Mouse (Mus musculus) heart, embryonic 10.5 days (tissue): ENCODE data around the gene Trpm3. TPM values are rescaled to one million over a fixed set of nuclear protein-coding genes. Genes with fewer than 3 reads are reported as not detected.

Experiments
- DNase-seq: peaks from one replicate; pipeline ENCODE4 v3.0.0-alpha.2; 2017; ENCODE audit warnings: low spot score
- H3K27ac ChIP-seq: fragments of 300-500 bp; sonication (generic); 2 replicates; pipeline ENCODE4 v1.5.1; 2016; ENCODE audit warnings: mild to moderate bottlenecking
- H3K27me3 ChIP-seq: fragments of 300-500 bp; sonication (generic); 2 replicates; pipeline ENCODE4 v1.6.1; 2016; ENCODE audit warnings: mild to moderate bottlenecking; ENCODE audit not compliant: poor library complexity, insufficient read depth, severe bottlenecking
- H3K36me3 ChIP-seq: fragments of 300-500 bp; sonication (generic); 2 replicates; pipeline ENCODE4 v1.6.1; 2016; ENCODE audit warnings: mild to moderate bottlenecking, moderate library complexity
- H3K4me1 ChIP-seq: fragments of 300-500 bp; sonication (generic); 2 replicates; pipeline ENCODE4 v1.6.1; 2016; ENCODE audit warnings: mild to moderate bottlenecking
- H3K4me3 ChIP-seq: fragments of 300-500 bp; sonication (generic); 2 replicates; pipeline ENCODE4 v1.5.1; 2016; ENCODE audit warnings: mild to moderate bottlenecking, moderate library complexity
- H3K9me3 ChIP-seq: fragments of 300-500 bp; sonication (generic); 2 replicates; pipeline ENCODE4 v1.6.1; 2016; ENCODE audit warnings: mild to moderate bottlenecking, moderate library complexity
- WGBS: fragments of 180-500 bp; shearing (Covaris S2); methylation state at CpG from one replicate; pipeline ENCODE4 v1.1.7; 2016; 5-methylcytosine and 5-hydroxymethylcytosine counted together
- polyA plus RNA-seq: library from polyadenylated mRNA; unstranded; fragments of >200 nt; fragmentation: Nextera tagmentation; extraction: Ambion mirVana; gene quantifications from 2 replicates; pipeline ENCODE4 v1.2.1, GENCODE M21; 2016

The Trpm3 gene
- polyA plus RNA-seq, 1 experiment from 2014 or later, result 1.7 TPM

DNA sequence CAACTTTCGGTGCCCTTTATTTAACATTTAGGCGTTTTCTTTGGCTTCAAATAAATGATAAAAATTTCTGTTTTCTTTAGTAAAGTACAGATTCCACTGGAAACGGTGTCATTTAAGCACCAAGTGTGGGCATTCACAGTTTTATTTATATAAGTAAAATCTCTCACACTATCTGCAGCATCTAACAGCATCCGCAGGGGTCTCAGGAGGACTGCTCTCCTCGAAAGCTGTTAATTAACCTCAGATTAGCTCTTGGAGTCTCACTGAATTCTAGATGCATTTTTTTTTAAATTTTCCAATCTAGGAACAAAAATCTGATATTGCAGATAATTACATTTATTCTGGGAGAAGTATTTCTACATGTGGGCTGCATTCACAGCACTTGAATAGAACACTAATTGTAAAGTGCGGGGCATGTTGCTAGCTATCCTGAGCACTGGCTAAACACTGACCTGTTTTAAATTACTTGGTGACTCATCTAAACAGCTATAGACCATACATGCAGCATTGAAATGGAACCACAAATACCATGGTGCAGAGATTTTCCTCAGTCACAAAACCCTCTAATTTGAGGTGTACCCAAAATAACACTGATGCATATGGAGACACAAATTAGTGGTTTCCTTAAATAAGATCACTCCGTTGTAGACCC lies 641.5 kb downstream of the Trpm3 start:
- DNase-seq, result no peak
- H3K27ac ChIP-seq, result no peak overlapping the region
- H3K9me3 ChIP-seq, result no peaks in the 10 kb centered on the region
- H3K4me1 ChIP-seq, result no peaks in the 10 kb centered on the region
- no peaks in the 10 kb centered on the region for H3K27me3 ChIP-seq
- no peak overlapping the region for H3K4me3 ChIP-seq
- no peaks in the 10 kb centered on the region for H3K36me3 ChIP-seq
- WGBS, result 72% methylated on average over 7 of the region's 7 CpGs

DNA sequence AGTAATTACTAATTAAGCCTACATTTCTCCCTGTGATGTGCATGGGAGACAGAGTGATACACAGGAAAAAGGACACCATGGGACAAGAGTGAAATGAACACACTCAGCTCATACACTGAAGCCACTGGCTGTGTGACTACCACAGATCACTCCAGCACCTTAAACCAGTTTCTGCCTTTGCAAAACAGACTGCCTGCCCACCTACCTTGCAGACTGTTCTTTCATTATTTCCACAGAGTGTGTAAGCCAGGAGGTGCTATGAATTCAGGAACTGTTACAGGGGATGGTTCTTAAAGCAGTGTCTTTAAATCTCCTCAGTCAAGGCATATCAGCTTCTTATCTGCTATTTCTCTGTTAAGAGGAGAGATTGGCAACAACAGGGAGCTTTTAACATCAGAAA lies 642.7 kb downstream of the Trpm3 start:
- no peak for DNase-seq
- H3K4me3 ChIP-seq, result no peak overlapping the region
- no peaks in the 10 kb centered on the region for H3K27me3 ChIP-seq

DNA sequence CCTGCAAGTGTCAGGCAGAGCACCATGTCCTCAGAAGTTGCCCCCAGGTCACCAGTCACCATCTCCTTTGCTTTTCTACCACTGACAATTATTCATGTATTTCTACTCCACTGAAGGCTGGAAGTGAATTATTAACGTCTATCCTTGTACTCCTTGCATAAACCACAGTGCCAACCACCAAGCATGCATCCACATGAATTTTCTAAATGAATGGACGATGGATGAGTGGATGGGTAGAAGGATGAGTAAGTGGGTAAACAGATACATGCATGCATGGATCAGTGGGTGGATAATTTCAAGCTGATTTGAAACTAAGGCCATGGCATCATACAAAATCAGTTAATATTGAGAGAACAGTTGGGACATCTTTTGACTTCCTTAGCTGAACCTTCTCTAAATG lies 644.9 kb downstream of the Trpm3 start:
- Histone ChIP-seq H3K36me3 (no peaks in the 10 kb centered on the region), H3K4me1 (no peaks in the 10 kb centered on the region), H3K27me3 (no peaks in the 10 kb centered on the region), H3K27ac (no peak overlapping the region), H3K4me3 (no peak overlapping the region), H3K9me3 (no peaks in the 10 kb centered on the region)
- WGBS, result 67% methylated on average over 2 of the region's 2 CpGs
- no peak for DNase-seq

More for the DNA sequence above, 642.7 kb downstream of the Trpm3 start:
- no peaks in the 10 kb centered on the region for H3K4me1 ChIP-seq
- no peaks in the 10 kb centered on the region for H3K36me3 ChIP-seq
- no peak overlapping the region for H3K27ac ChIP-seq
- no peaks in the 10 kb centered on the region for H3K9me3 ChIP-seq

DNA sequence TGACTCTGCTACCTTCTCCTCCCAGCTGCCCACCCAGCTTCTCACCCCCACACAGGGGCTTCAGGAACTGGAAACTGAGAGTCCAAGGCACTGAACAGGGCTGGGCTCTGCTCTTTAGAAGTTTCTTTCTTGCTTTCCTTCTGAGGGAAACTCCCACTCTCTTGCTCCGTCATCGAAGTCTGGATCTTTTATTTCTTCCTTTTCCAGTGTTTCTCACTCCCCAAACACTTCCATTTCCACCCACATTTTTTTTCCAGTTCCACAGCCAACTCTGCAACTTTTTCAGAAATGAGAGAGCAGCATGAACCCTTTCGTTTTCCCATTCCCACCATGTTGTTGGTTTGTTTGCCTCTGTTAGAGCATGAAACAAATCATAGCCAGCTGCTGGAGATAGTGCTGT lies 650.9 kb downstream of the Trpm3 start:
- Histone ChIP-seq H3K9me3 (no peaks in the 10 kb centered on the region), H3K4me1 (no peaks in the 10 kb centered on the region), H3K27ac (no peak overlapping the region), H3K36me3 (no peaks in the 10 kb centered on the region), H3K27me3 (no peaks in the 10 kb centered on the region), H3K4me3 (no peak overlapping the region)
- DNase-seq, result no peak
- 75% methylated on average over 3 of the region's 3 CpGs for WGBS

DNA sequence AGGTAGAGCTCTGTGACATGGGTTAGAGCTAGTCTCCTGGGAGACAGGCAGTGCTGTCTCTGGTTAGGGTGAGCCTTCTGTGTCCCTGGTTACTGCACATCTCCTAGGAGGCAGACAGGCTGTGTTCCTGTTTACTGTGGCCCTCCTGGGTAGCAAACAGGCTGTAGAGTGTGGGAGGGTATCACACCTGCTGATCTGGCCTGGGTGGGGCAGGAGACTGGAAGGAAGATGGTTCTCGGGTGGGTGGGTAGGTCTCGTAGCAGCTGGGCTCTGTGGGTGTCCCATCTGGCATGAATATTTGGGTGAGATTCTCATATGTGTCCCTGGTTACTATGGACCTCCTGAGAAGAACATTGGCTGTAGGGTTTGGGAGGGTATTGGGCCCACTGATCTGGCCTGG lies 658.1 kb downstream of the Trpm3 start:
- DNase-seq, result no peak
- no peak overlapping the region for H3K4me3 ChIP-seq
- H3K27ac ChIP-seq, result no peak overlapping the region
- WGBS, result 74% methylated on average over 2 of the region's 2 CpGs
- H3K27me3 ChIP-seq, result no peaks in the 10 kb centered on the region
- H3K9me3 ChIP-seq, result no peaks in the 10 kb centered on the region
- no peaks in the 10 kb centered on the region for H3K4me1 ChIP-seq
- H3K36me3 ChIP-seq, result no peaks in the 10 kb centered on the region

DNA sequence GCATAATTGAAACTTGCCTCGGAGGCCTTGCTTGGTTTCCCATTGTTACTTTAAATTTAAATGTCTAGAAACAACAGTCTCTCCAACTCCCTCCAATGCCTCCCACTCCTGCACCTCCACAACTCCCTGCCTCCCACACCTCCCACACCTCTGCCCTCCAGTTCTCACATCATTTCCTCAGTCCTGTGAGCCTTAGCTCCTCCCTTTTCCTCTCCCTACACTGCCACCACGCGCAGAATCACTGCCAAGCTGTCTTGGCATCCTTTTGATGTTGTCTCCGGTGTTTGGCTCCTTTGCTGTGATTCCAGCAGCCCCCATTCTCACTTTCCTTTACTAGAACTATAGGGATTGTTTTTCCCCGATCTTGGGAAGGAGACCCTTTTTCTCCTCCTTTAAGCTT lies 661.6 kb downstream of the Trpm3 start:
- Histone ChIP-seq H3K27me3 (no peaks in the 10 kb centered on the region), H3K9me3 (no peaks in the 10 kb centered on the region), H3K27ac (no peak overlapping the region), H3K4me1 (no peaks in the 10 kb centered on the region), H3K4me3 (no peak overlapping the region), H3K36me3 (no peaks in the 10 kb centered on the region)
- no peak for DNase-seq
- WGBS, result 32% methylated on average over 5 of the region's 5 CpGs

DNA sequence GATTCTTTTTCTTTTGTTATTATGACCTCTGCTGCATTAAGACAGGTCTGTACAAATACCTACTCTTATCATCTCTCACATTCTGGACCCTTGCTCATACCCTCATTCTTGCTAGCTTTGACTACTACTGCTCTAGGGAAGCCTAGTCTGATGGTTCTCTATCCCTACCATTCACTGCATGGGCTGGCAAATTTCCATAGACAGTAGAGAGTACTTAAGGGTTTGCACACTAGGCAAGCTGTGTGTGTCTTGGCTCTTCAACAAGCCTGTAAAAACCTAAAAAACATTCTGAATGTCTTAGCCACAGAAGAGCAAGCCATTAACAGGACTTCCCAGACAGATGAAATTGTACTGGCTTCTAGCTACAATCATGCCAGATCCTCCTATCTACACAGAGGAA lies 664.5 kb downstream of the Trpm3 start:
- no peaks in the 10 kb centered on the region for H3K36me3 ChIP-seq
- no peaks in the 10 kb centered on the region for H3K4me1 ChIP-seq
- no peak overlapping the region for H3K27ac ChIP-seq
- H3K4me3 ChIP-seq, result no peak overlapping the region
- H3K27me3 ChIP-seq, result no peaks in the 10 kb centered on the region
- no peaks in the 10 kb centered on the region for H3K9me3 ChIP-seq
- no peak for DNase-seq

DNA sequence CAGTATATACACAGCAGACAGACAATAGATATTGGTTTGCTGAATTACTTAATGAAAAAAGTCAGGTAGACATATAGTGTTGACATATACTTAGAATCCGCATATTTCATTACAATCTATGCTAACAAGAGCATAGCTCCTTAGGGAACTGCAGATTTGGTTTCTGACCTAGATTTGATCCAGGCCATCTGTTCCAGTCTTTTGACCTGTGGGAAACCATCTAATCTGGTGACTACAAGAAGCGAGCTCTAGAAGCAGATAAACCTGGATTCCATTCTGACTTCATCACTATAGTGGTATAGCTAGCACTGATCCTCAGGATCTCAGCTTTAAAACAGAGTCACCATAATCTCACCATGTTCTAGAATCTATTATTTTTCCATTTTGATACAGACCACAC lies 665.5 kb downstream of the Trpm3 start:
- no peak for DNase-seq
- Histone ChIP-seq H3K36me3 (no peaks in the 10 kb centered on the region), H3K27ac (no peak overlapping the region), H3K9me3 (no peaks in the 10 kb centered on the region), H3K4me1 (no peaks in the 10 kb centered on the region), H3K27me3 (no peaks in the 10 kb centered on the region), H3K4me3 (no peak overlapping the region)
- WGBS, result 51% methylated on average over 2 of the region's 2 CpGs

DNA sequence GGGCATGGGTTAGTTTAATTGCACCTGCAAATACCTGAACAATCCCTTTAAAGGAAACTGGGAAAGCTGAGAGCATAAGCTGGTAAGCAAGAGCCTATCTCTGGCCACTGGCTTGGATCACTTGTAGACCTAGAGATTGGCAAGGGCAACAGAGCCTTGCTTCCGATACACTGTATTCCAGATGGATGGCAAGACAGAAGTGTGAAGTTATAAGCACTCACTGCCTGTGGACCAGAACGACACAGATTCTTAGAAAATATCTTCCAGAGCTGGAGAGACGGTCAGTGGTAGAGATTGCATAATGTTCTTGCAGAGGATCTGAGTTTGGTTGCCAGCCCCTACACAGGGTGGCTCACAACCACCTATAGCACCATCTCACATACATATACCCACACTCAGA lies 671.4 kb downstream of the Trpm3 start:
- H3K9me3 ChIP-seq, result no peaks in the 10 kb centered on the region
- no peak overlapping the region for H3K4me3 ChIP-seq
- no peak overlapping the region for H3K27ac ChIP-seq
- WGBS, result 73% methylated on average over 3 of the region's 3 CpGs
- no peaks in the 10 kb centered on the region for H3K36me3 ChIP-seq
- H3K27me3 ChIP-seq, result no peaks in the 10 kb centered on the region
- DNase-seq, result no peak
- no peaks in the 10 kb centered on the region for H3K4me1 ChIP-seq

DNA sequence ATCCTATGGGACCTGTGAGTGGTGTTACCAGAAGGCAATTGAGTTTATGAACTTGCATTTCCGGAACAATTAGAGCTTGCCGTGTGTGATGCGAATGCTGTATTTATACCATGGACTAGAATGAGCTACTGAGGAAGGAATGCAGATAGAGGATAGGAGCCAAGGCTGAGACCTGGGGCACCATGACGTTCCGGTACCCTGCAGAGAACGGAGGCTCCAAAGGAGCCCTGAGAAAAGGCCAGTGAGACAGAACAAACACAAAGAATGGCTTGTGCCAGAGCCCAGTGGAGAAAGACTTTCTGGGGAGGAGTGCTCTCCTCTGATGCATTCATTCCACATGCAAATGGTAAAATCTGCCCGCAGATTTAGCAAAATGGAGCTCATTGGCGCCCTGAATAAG lies 682.9 kb downstream of the Trpm3 start:
- no peak overlapping the region for H3K27ac ChIP-seq
- H3K4me1 ChIP-seq, result no peaks in the 10 kb centered on the region; the same call in 1 of the 2 replicates
- H3K4me3 ChIP-seq, result no peak overlapping the region
- 79% methylated on average over 8 of the region's 8 CpGs for WGBS
- no peaks in the 10 kb centered on the region for H3K27me3 ChIP-seq
- no peak for DNase-seq
- no peaks in the 10 kb centered on the region for H3K9me3 ChIP-seq
- H3K36me3 ChIP-seq, result no peaks in the 10 kb centered on the region

DNA sequence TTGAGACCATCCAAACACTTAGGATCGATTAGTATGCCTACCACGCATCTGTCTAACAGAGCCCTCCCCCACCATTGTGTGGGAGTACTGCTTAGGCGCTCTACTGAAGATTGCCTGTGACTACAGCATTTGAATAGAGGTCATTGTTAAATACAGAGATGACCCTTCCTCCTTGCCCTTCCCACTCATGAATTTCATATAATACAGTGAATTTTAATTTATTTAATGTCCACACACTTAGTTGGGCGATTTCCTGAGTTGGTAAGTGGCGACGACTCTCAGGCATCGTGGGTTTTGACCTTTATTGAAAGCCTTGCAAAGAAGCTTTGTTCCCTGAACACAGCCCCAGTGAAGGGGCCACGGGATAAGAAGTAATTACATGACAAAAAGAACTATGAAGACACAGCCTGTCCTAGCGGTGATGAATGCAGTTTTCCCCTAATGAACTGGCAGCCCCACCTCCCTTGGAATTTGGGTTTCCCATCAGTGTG lies 684.7 kb downstream of the Trpm3 start:
- H3K27ac ChIP-seq, result no peak overlapping the region
- H3K4me3 ChIP-seq, result no peak overlapping the region
- 72% methylated on average over 9 of the region's 9 CpGs for WGBS
- H3K4me1 ChIP-seq, result no peaks in the 10 kb centered on the region; the same call in 1 of the 2 replicates
- no peaks in the 10 kb centered on the region for H3K27me3 ChIP-seq
- DNase-seq, result no peak
- no peaks in the 10 kb centered on the region for H3K9me3 ChIP-seq
- no peaks in the 10 kb centered on the region for H3K36me3 ChIP-seq

DNA sequence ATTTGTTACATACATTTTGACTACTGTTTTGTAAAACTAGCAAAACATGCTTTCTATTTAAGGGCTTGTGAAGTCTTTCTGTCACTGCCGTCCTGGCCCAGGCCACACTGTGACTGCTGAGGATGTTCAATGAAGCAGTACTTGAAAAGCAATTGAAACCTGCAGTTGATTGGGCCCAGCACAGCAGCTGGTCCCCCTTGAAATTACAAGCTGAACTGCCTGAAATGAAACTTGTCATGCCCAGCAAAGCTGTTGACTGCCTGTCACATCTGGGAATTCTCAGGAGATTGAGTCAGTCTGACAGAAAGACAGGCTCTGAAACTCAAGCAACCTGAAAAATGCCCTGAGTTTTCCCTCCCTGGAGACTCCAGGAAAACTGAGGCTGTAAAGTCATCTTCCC lies 687.0 kb downstream of the Trpm3 start:
- no peaks in the 10 kb centered on the region for H3K9me3 ChIP-seq
- H3K27ac ChIP-seq, result no peak overlapping the region
- H3K4me1 ChIP-seq, result no peaks in the 10 kb centered on the region; the same call in 1 of the 2 replicates
- 39% methylated on average over 1 of the region's 1 CpGs for WGBS
- H3K27me3 ChIP-seq, result no peaks in the 10 kb centered on the region
- no peaks in the 10 kb centered on the region for H3K36me3 ChIP-seq
- H3K4me3 ChIP-seq, result no peak overlapping the region
- DNase-seq, result no peak

DNA sequence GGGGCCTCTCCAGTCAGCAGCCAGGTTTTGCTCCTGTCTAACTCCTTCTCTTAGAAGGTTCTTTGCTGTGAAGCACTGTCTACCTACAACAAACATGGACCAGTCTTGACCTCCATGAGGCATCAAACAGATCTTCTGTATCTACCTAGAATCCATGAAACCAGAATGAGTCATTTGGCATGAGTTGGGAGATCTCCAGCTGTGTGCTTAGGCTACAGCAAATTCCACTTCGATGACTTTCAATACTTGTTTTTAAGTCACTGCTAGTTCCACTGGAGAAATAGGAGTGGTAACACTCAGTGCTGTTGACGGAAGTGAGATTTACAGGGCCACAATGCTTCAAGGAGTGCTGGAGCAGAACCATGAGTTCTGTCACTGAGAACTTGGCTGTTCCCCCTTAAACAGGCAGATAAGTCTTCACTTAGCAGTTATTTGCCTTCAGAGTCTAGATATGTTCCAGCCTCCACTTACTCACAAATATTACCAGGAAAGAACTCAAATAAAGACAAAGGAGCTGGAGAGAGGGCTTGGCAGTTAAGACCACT lies 689.4 kb downstream of the Trpm3 start:
- H3K27me3 ChIP-seq, result no peaks in the 10 kb centered on the region
- no peak overlapping the region for H3K4me3 ChIP-seq
- no peaks in the 10 kb centered on the region for H3K36me3 ChIP-seq
- H3K27ac ChIP-seq, result no peak overlapping the region
- WGBS, result 77% methylated on average over 2 of the region's 2 CpGs
- no peaks in the 10 kb centered on the region for H3K9me3 ChIP-seq
- no peak for DNase-seq
- no peaks in the 10 kb centered on the region; the same call in 1 of the 2 replicates for H3K4me1 ChIP-seq
